Mouse (Mus musculus) neural tube, embryonic 13.5 days (tissue): ENCODE results near the gene Tnnc1. TPM values are rescaled to one million over a fixed set of nuclear protein-coding genes. Genes with fewer than 3 reads are reported as not detected.
A peak's percentile ranks its signal among the peaks of the same experiment; 100 is the strongest.

Source experiments
- ATAC-seq: fragments of 200-750 bp; cut with Nextera tagmentation; 2 replicates; pipeline ENCODE4 v1.8.0; 2017; ENCODE audit warnings: low read depth, mild to moderate bottlenecking, moderate TSS enrichment, moderate library complexity
- H3K27ac ChIP-seq: fragments of 300-500 bp; sonication (generic); replicated peaks from 2 replicates; pipeline ENCODE4 v1.5.1; 2015; ENCODE audit warnings: moderate library complexity, mild to moderate bottlenecking, inconsistent platforms
- H3K27me3 ChIP-seq: fragments of 300-500 bp; sonication (generic); 2 replicates; pipeline ENCODE4 v1.6.1; 2015; ENCODE audit warnings: mild to moderate bottlenecking, inconsistent platforms
- H3K36me3 ChIP-seq: fragments of 300-500 bp; sonication (generic); 2 replicates; pipeline ENCODE4 v1.6.1; 2015; ENCODE audit warnings: mild to moderate bottlenecking, inconsistent platforms
- H3K4me1 ChIP-seq: fragments of 300-500 bp; sonication (generic); replicated peaks from 2 replicates; pipeline ENCODE4 v1.6.1; 2015; ENCODE audit warnings: inconsistent platforms
- H3K4me2 ChIP-seq: fragments of 300-500 bp; sonication (generic); 2 replicates; pipeline ENCODE4 v1.6.1; 2015; ENCODE audit warnings: inconsistent platforms, mild to moderate bottlenecking, moderate library complexity
- H3K4me3 ChIP-seq: fragments of 300-500 bp; sonication (generic); 2 replicates; pipeline ENCODE4 v1.5.1; 2015; ENCODE audit warnings: mild to moderate bottlenecking, inconsistent platforms
- H3K9ac ChIP-seq: fragments of 300-500 bp; sonication (generic); 2 replicates; pipeline ENCODE4 v1.6.1; 2015; ENCODE audit warnings: moderate library complexity, mild to moderate bottlenecking, inconsistent platforms
- H3K9me3 ChIP-seq: fragments of 300-500 bp; sonication (generic); 2 replicates; pipeline ENCODE4 v1.6.1; 2016; ENCODE audit warnings: inconsistent platforms
- WGBS: fragments of 180-500 bp; shearing (Covaris S2); methylation state at CpG from one replicate; pipeline ENCODE4 v1.1.7; 2015; 5-methylcytosine and 5-hydroxymethylcytosine counted together
- polyA plus RNA-seq: library from polyadenylated mRNA; unstranded; fragments of >200 nt; fragmentation: Nextera tagmentation; extraction: Ambion mirVana; gene quantifications from 2 replicates; pipeline ENCODE4 v1.2.1, GENCODE M21; 2015

The Tnnc1 gene
- polyA plus RNA-seq, 1 experiment from 2014 or later, result 21.3 TPM

GRCm38 (mm10) chr14:31170963-31171362 lies 37.1 kb upstream of the Tnnc1 start:
- H3K9me3 ChIP-seq, result no peaks in the 10 kb centered on the region
- H3K4me1 ChIP-seq, result peaks cover 25% of the 10 kb centered on the region; the same call in 1 of the 2 replicates
- H3K27me3 ChIP-seq, result no peaks in the 10 kb centered on the region
- ATAC-seq, result no peak
- H3K27ac ChIP-seq, result 0 out of 2 replicates have a peak overlapping the region, but pooled peaks have one; percentile 5
- no peak overlapping the region for H3K4me2 ChIP-seq
- peaks cover 65% of the 10 kb centered on the region for H3K36me3 ChIP-seq
- H3K9ac ChIP-seq, result no peak overlapping the region
- 83% methylated on average over 13 of the region's 13 CpGs for WGBS
- H3K4me3 ChIP-seq, result no peak overlapping the region

GRCm38 (mm10) chr14:31171386-31171785 lies 36.7 kb upstream of the Tnnc1 start:
- H3K9ac ChIP-seq, result no peak overlapping the region
- H3K4me1 ChIP-seq, result peaks cover 23% of the 10 kb centered on the region; the same call in 1 of the 2 replicates
- 81% methylated on average over 11 of the region's 11 CpGs for WGBS
- H3K4me3 ChIP-seq, result no peak overlapping the region
- H3K36me3 ChIP-seq, result peaks cover 69% of the 10 kb centered on the region
- H3K27ac ChIP-seq, result 0 out of 2 replicates have a peak overlapping the region, but pooled peaks have one; percentile 5
- no peak overlapping the region for H3K4me2 ChIP-seq
- no peaks in the 10 kb centered on the region for H3K27me3 ChIP-seq
- ATAC-seq, result no peak
- no peaks in the 10 kb centered on the region for H3K9me3 ChIP-seq

GRCm38 (mm10) chr14:31171821-31172220 lies 36.3 kb upstream of the Tnnc1 start:
- Histone ChIP-seq H3K27ac (no peak overlapping the region), H3K27me3 (no peaks in the 10 kb centered on the region), H3K9me3 (no peaks in the 10 kb centered on the region), H3K4me1 (peaks cover 19% of the 10 kb centered on the region; the same call in 1 of the 2 replicates), H3K4me2 (no peak overlapping the region), H3K9ac (no peak overlapping the region), H3K36me3 (peaks cover 74% of the 10 kb centered on the region), H3K4me3 (no peak overlapping the region)
- WGBS, result 96% methylated on average over 15 of the region's 15 CpGs
- no peak for ATAC-seq

GRCm38 (mm10) chr14:31172781-31173455 lies 35.2 kb upstream of the Tnnc1 start:
- no peak for ATAC-seq
- H3K4me2 ChIP-seq, result no peak overlapping the region
- H3K27ac ChIP-seq, result no peak overlapping the region
- no peaks in the 10 kb centered on the region for H3K27me3 ChIP-seq
- no peaks in the 10 kb centered on the region for H3K9me3 ChIP-seq
- H3K36me3 ChIP-seq, result peaks cover 85% of the 10 kb centered on the region
- peaks cover 8% of the 10 kb centered on the region; the same call in 1 of the 2 replicates for H3K4me1 ChIP-seq
- H3K9ac ChIP-seq, result no peak overlapping the region
- no peak overlapping the region for H3K4me3 ChIP-seq
- WGBS, result 89% methylated on average over 18 of the region's 18 CpGs

GRCm38 (mm10) chr14:31173537-31173936 lies 34.6 kb upstream of the Tnnc1 start:
- H3K27me3 ChIP-seq, result no peaks in the 10 kb centered on the region
- H3K36me3 ChIP-seq, result peaks cover 90% of the 10 kb centered on the region
- WGBS, result 88% methylated on average over 7 of the region's 7 CpGs
- H3K9me3 ChIP-seq, result no peaks in the 10 kb centered on the region
- no peak overlapping the region for H3K27ac ChIP-seq
- no peak overlapping the region for H3K4me2 ChIP-seq
- H3K4me1 ChIP-seq, result 0 out of 2 replicates have a peak, but pooled peaks cover 3% of the 10 kb centered on the region
- no peak for ATAC-seq
- no peak overlapping the region for H3K4me3 ChIP-seq
- no peak overlapping the region for H3K9ac ChIP-seq

- 93% methylated on average over 16 of the region's 16 CpGs for WGBS
- Histone ChIP-seq H3K4me3 (no peak overlapping the region), H3K36me3 (peaks cover 99% of the 10 kb centered on the region), H3K4me1 (no peaks in the 10 kb centered on the region), H3K27ac (no peak overlapping the region), H3K9me3 (no peaks in the 10 kb centered on the region), H3K27me3 (no peaks in the 10 kb centered on the region), H3K9ac (no peak overlapping the region), H3K4me2 (no peak overlapping the region)
- ATAC-seq, result no peak
Observed at GRCm38 (mm10) chr14:31177287-31177686, 30.8 kb upstream of the Tnnc1 start.

GRCm38 (mm10) chr14:31177715-31178114 lies 30.4 kb upstream of the Tnnc1 start:
- no peaks in the 10 kb centered on the region for H3K27me3 ChIP-seq
- WGBS, result 88% methylated on average over 5 of the region's 5 CpGs
- no peak overlapping the region for H3K9ac ChIP-seq
- no peak overlapping the region for H3K27ac ChIP-seq
- H3K4me2 ChIP-seq, result no peak overlapping the region
- H3K9me3 ChIP-seq, result no peaks in the 10 kb centered on the region
- peaks cover 99% of the 10 kb centered on the region for H3K36me3 ChIP-seq
- H3K4me1 ChIP-seq, result no peaks in the 10 kb centered on the region
- no peak overlapping the region for H3K4me3 ChIP-seq
- ATAC-seq, result no peak

- WGBS, result 94% methylated on average over 12 of the region's 12 CpGs
- ATAC-seq, result no peak
- no peak overlapping the region for H3K4me2 ChIP-seq
Observed at GRCm38 (mm10) chr14:31179677-31180365, 28.3 kb upstream of the Tnnc1 start.

GRCm38 (mm10) chr14:31181512-31181911 lies 26.6 kb upstream of the Tnnc1 start:
- no peaks in the 10 kb centered on the region for H3K27me3 ChIP-seq
- WGBS, result 84% methylated on average over 4 of the region's 4 CpGs
- H3K9ac ChIP-seq, result no peak overlapping the region
- no peak for ATAC-seq
- H3K27ac ChIP-seq, result no peak overlapping the region
- no peaks in the 10 kb centered on the region for H3K4me1 ChIP-seq
- H3K4me3 ChIP-seq, result no peak overlapping the region
- no peaks in the 10 kb centered on the region for H3K9me3 ChIP-seq
- peaks cover 99% of the 10 kb centered on the region for H3K36me3 ChIP-seq
- no peak overlapping the region for H3K4me2 ChIP-seq

More at GRCm38 (mm10) chr14:31179677-31180365, 28.3 kb upstream of the Tnnc1 start:
- Histone ChIP-seq H3K27ac (no peak overlapping the region), H3K9me3 (no peaks in the 10 kb centered on the region), H3K4me1 (no peaks in the 10 kb centered on the region), H3K9ac (no peak overlapping the region), H3K36me3 (peaks cover 99% of the 10 kb centered on the region), H3K27me3 (no peaks in the 10 kb centered on the region), H3K4me3 (no peak overlapping the region)

- Histone ChIP-seq H3K9me3 (no peaks in the 10 kb centered on the region), H3K4me1 (no peaks in the 10 kb centered on the region), H3K4me2 (no peak overlapping the region), H3K9ac (no peak overlapping the region), H3K4me3 (no peak overlapping the region), H3K27ac (no peak overlapping the region), H3K27me3 (no peaks in the 10 kb centered on the region), H3K36me3 (peaks cover 99% of the 10 kb centered on the region)
- 87% methylated on average over 2 of the region's 2 CpGs for WGBS
- no peak for ATAC-seq
Observed at GRCm38 (mm10) chr14:31182786-31183290, 25.3 kb upstream of the Tnnc1 start.

GRCm38 (mm10) chr14:31183541-31183940 lies 24.6 kb upstream of the Tnnc1 start:
- H3K4me1 ChIP-seq, result no peaks in the 10 kb centered on the region
- no peaks in the 10 kb centered on the region for H3K9me3 ChIP-seq
- H3K27me3 ChIP-seq, result no peaks in the 10 kb centered on the region
- H3K27ac ChIP-seq, result 0 out of 2 replicates have a peak overlapping the region, but pooled peaks have one; percentile 5
- no peak overlapping the region for H3K4me2 ChIP-seq
- H3K4me3 ChIP-seq, result no peak overlapping the region
- H3K36me3 ChIP-seq, result peaks cover 100% of the 10 kb centered on the region
- H3K9ac ChIP-seq, result no peak overlapping the region
- ATAC-seq, result no peak
- 90% methylated on average over 5 of the region's 5 CpGs for WGBS

GRCm38 (mm10) chr14:31184195-31184594 lies 23.9 kb upstream of the Tnnc1 start:
- Histone ChIP-seq H3K36me3 (peaks cover 100% of the 10 kb centered on the region), H3K27ac (no peak overlapping the region), H3K4me1 (no peaks in the 10 kb centered on the region), H3K27me3 (no peaks in the 10 kb centered on the region), H3K9ac (no peak overlapping the region), H3K4me2 (no peak overlapping the region), H3K4me3 (no peak overlapping the region), H3K9me3 (no peaks in the 10 kb centered on the region)
- ATAC-seq, result no peak
- 94% methylated on average over 12 of the region's 12 CpGs for WGBS
